Mouse (Mus musculus) intestine, embryonic 14.5 days (tissue): ENCODE data around the gene Paf1. TPM values are rescaled to one million over a fixed set of nuclear protein-coding genes. Genes with fewer than 3 reads are reported as not detected.

Experiments used
- ATAC-seq: fragments of 200-750 bp; cut with Nextera tagmentation; replicated peaks from 2 replicates; pipeline ENCODE4 v1.8.0; 2017; ENCODE audit warnings: low read depth, moderate number of reproducible peaks, moderate TSS enrichment, moderate library complexity; ENCODE audit not compliant: low FRiP score, low TSS enrichment
- DNase-seq: peaks from one replicate; pipeline ENCODE4 v3.0.0-alpha.2; 2018; ENCODE audit warnings: low spot score
- H3K27ac ChIP-seq: fragments of 300-500 bp; sonication (generic); 2 replicates; pipeline ENCODE4 v1.5.1; 2014; ENCODE audit warnings: low read depth, mild to moderate bottlenecking, control low read depth
- H3K27me3 ChIP-seq: fragments of 300-500 bp; sonication (generic); replicated peaks from 2 replicates; pipeline ENCODE4 v1.6.1; 2014; ENCODE audit warnings: low read length, control low read depth; ENCODE audit not compliant: control insufficient read depth, insufficient read depth
- H3K36me3 ChIP-seq: fragments of 300-500 bp; sonication (generic); 2 replicates; pipeline ENCODE4 v1.6.1; 2014; ENCODE audit warnings: low read length, control low read depth; ENCODE audit not compliant: control insufficient read depth, insufficient read depth
- H3K4me1 ChIP-seq: fragments of 300-500 bp; sonication (generic); replicated peaks from 2 replicates; pipeline ENCODE4 v1.6.1; 2014; ENCODE audit warnings: low read length, control low read depth, mixed read lengths; ENCODE audit not compliant: control insufficient read depth, insufficient read depth
- H3K4me2 ChIP-seq: fragments of 300-500 bp; sonication (generic); 2 replicates; pipeline ENCODE4 v1.6.1; 2014; ENCODE audit warnings: low read length
- H3K4me3 ChIP-seq: fragments of 300-500 bp; sonication (generic); 2 replicates; pipeline ENCODE4 v1.5.1; 2014; ENCODE audit warnings: low read depth, low read length, control low read depth, mixed read lengths
- H3K9ac ChIP-seq: fragments of 300-500 bp; sonication (generic); 2 replicates; pipeline ENCODE4 v1.6.1; 2014; ENCODE audit warnings: mild to moderate bottlenecking, low read length
- H3K9me3 ChIP-seq: fragments of 300-500 bp; sonication (generic); 2 replicates; pipeline ENCODE4 v1.6.1; 2016; ENCODE audit warnings: low read length, control low read depth; ENCODE audit not compliant: control insufficient read depth
- WGBS: fragments of 180-500 bp; shearing (Covaris S2); extraction: QIAGEN DNeasy Blood & Tissue Kit; methylation state at CpG from one replicate; pipeline ENCODE4 v1.1.7; 2014; 5-methylcytosine and 5-hydroxymethylcytosine counted together
- polyA plus RNA-seq: library from polyadenylated mRNA; unstranded; fragments of >200 nt; fragmentation: Nextera tagmentation; extraction: Ambion mirVana; gene quantifications from 2 replicates; pipeline ENCODE4 v1.2.1, GENCODE M21; 2014

The Paf1 gene
- polyA plus RNA-seq, 1 experiment from 2014 or later, result 64.4 TPM

DNA sequence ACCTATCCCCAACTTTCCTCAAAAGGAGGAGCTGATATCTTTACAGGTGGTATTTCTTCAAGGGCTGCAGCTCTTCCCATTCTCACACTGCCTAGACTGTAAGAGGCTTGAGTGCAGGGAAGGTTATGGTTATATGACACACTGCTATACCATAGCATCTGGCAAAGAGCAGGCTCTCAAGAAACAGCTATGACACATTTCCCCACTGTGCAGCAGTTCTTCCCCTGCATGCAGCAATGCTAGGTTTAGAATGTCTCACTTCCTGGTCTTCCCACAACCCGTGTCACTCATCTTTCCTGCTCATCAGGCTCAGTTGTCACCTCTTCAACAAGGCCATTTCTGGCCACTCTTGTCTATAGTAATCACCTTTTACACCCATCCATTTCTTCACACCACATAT is 37.8 kb downstream of the Paf1 start:
- no peak overlapping the region for H3K4me2 ChIP-seq

GRCm38 (mm10) chr7:28432252-28432651 is 39.5 kb downstream of the Paf1 start:
- H3K27me3 ChIP-seq, result no peaks in the 10 kb centered on the region
- H3K9me3 ChIP-seq, result no peaks in the 10 kb centered on the region
- no peak overlapping the region for H3K27ac ChIP-seq
- no peak for ATAC-seq
- no peak overlapping the region for H3K4me2 ChIP-seq
- 96% methylated on average over 2 of the region's 2 CpGs for WGBS
- H3K9ac ChIP-seq, result no peak overlapping the region
- DNase-seq, result no peak
- H3K4me3 ChIP-seq, result no peak overlapping the region
- H3K4me1 ChIP-seq, result peaks cover 16% of the 10 kb centered on the region
- H3K36me3 ChIP-seq, result peaks cover 21% of the 10 kb centered on the region; the same call in 1 of the 2 replicates

More for the DNA sequence above, 37.8 kb downstream of the Paf1 start:
- no peak overlapping the region for H3K27ac ChIP-seq
- H3K27me3 ChIP-seq, result no peaks in the 10 kb centered on the region
- no peaks in the 10 kb centered on the region for H3K9me3 ChIP-seq
- no peak overlapping the region for H3K4me3 ChIP-seq
- peaks cover 16% of the 10 kb centered on the region for H3K4me1 ChIP-seq
- ATAC-seq (no peak), DNase-seq (no peak)
- 72% methylated on average over 1 of the region's 1 CpGs for WGBS
- no peak overlapping the region for H3K9ac ChIP-seq
- peaks cover 21% of the 10 kb centered on the region; the same call in 1 of the 2 replicates for H3K36me3 ChIP-seq

DNA sequence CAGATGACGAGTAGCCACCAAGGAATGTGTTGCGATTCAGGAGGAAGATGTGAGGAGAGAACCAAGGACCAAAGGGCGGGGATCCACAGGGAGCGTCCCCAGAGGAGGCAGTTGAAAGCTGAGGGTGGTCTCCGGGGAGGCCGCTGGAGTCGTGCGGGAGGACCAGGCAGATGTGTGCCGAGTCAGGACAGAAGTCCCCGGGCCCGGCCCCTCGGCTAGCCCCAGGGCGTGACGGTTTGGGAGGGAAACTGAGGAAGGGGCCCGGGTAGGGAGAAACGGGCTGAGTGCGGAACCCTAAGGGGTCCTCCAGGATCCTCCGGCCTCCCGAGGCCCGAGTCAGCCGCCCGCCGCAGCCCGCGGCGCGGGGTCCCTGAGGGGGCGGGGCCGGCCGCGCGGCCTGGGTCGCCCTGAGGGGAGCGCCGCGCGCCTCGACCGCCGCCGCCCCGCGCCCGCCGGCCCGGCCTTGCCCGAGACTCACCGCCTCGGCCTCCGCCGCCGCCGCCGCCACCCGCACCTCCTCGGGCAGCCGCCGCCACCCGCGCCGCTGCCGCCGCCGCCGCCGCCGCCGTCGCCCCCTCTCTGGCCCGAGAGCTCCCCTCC is 43.0 kb downstream of the Paf1 start:
- ATAC-seq, result peak; percentile 45
- peaks cover 21% of the 10 kb centered on the region; the same call in 1 of the 2 replicates for H3K36me3 ChIP-seq

GRCm38 (mm10) chr7:28436271-28436904 is 43.6 kb downstream of the Paf1 start:
- Histone ChIP-seq H3K9me3 (no peaks in the 10 kb centered on the region), H3K9ac (peak overlapping the region; percentile 91), H3K4me3 (peak overlapping the region; percentile 85), H3K4me2 (peak overlapping the region; percentile 75), H3K4me1 (peaks cover 16% of the 10 kb centered on the region), H3K36me3 (peaks cover 16% of the 10 kb centered on the region; the same call in 1 of the 2 replicates), H3K27ac (peak overlapping the region; percentile 73), H3K27me3 (no peaks in the 10 kb centered on the region)
- DNase-seq (peak; percentile 99), ATAC-seq (peak; percentile 99)
- WGBS, result under 1% methylated on average over 62 of the region's 64 CpGs

More for the DNA sequence above, 43.0 kb downstream of the Paf1 start:
- Histone ChIP-seq H3K4me2 (peak overlapping the region; percentile 83), H3K4me3 (peak overlapping the region; percentile 85), H3K27me3 (no peaks in the 10 kb centered on the region), H3K27ac (no peak overlapping the region), H3K4me1 (peaks cover 16% of the 10 kb centered on the region), H3K9ac (peak overlapping the region; percentile 91), H3K9me3 (no peaks in the 10 kb centered on the region)
- peak; percentile 61 for DNase-seq
- WGBS, result under 1% methylated on average over 36 of the region's 70 CpGs

- Histone ChIP-seq H3K4me1 (peaks cover 16% of the 10 kb centered on the region), H3K9me3 (no peaks in the 10 kb centered on the region), H3K27me3 (no peaks in the 10 kb centered on the region), H3K9ac (peak within 1 kb of the TSS; percentile 56), H3K36me3 (peaks cover 12% of the 10 kb centered on the region; the same call in 1 of the 2 replicates), H3K27ac (peak within 1 kb of the TSS; percentile 73), H3K4me3 (peak within 1 kb of the TSS; percentile 85), H3K4me2 (peak within 1 kb of the TSS; percentile 75)
- DNase-seq (no peak), ATAC-seq (peak; percentile 64)
- 2% methylated on average over 16 of the region's 16 CpGs for WGBS
These were observed 44.3 kb downstream of the Paf1 start, which contains the start of gene Gmfg for GRCm38 (mm10) chr7:28436932-28437570. TSS of gene Gmfg (plus strand) at chr7:28437447.

GRCm38 (mm10) chr7:28437964-28438363 is 45.2 kb downstream of the Paf1 start:
- Histone ChIP-seq H3K4me2 (no peak overlapping the region), H3K27ac (no peak overlapping the region), H3K27me3 (no peaks in the 10 kb centered on the region), H3K9ac (no peak overlapping the region), H3K9me3 (no peaks in the 10 kb centered on the region), H3K4me1 (peaks cover 16% of the 10 kb centered on the region), H3K36me3 (0 out of 2 replicates have a peak, but pooled peaks cover 5% of the 10 kb centered on the region), H3K4me3 (no peak overlapping the region)
- DNase-seq (no peak), ATAC-seq (no peak)

- Histone ChIP-seq H3K27ac (no peak overlapping the region), H3K4me1 (peaks cover 16% of the 10 kb centered on the region), H3K4me3 (no peak overlapping the region), H3K36me3 (no peaks in the 10 kb centered on the region), H3K27me3 (no peaks in the 10 kb centered on the region), H3K9me3 (no peaks in the 10 kb centered on the region), H3K4me2 (no peak overlapping the region), H3K9ac (no peak overlapping the region)
- DNase-seq, result no peak
- no peak for ATAC-seq
- 88% methylated on average over 2 of the region's 2 CpGs for WGBS
These were observed 46.0 kb downstream of the Paf1 start for GRCm38 (mm10) chr7:28438771-28439170.

DNA sequence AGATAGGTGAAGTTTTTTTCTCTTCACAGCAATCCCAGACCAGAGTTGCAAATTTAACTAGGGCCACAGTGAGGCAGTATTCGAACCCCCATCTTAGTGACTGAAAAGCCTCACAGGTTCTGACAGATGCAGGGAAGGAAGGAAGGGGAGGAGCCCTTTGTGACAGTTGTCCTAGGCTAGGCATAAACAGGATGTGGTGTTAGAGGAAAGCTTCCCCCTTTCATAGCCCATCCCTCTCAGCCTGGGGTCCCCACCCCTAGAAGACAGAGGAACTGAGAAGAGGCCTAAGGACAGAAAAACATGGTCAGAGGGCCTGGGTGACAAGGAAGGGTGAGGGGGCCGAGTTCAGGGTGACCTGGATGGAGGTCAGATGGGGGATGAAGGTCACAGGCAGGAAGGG is 48.0 kb downstream of the Paf1 start:
- Histone ChIP-seq H3K27me3 (no peaks in the 10 kb centered on the region), H3K4me2 (no peak overlapping the region), H3K9me3 (no peaks in the 10 kb centered on the region), H3K4me3 (no peak overlapping the region), H3K27ac (no peak overlapping the region), H3K9ac (no peak overlapping the region), H3K4me1 (no peaks in the 10 kb centered on the region), H3K36me3 (no peaks in the 10 kb centered on the region)
- DNase-seq, result no peak
- no peak for ATAC-seq
- 55% methylated on average over 2 of the region's 2 CpGs for WGBS
